Mouse (Mus musculus) heart, embryonic 16.5 days (tissue): ENCODE data around the gene 4930404N11Rik. TPM values are rescaled to one million over a fixed set of nuclear protein-coding genes. Genes with fewer than 3 reads are reported as not detected.

Experiments used
- ATAC-seq: fragments of 200-750 bp; cut with Nextera tagmentation; replicated peaks from 2 replicates; pipeline ENCODE4 v1.8.0; 2017; ENCODE audit warnings: moderate number of reproducible peaks; ENCODE audit not compliant: insufficient read depth, low FRiP score; ENCODE audit errors: extremely low read depth
- H3K27ac ChIP-seq: fragments of 300-500 bp; sonication (generic); 2 replicates; pipeline ENCODE4 v1.5.1; 2014; ENCODE audit warnings: mild to moderate bottlenecking, low read length, control low read depth, moderate library complexity
- H3K27me3 ChIP-seq: fragments of 300-500 bp; sonication (generic); 2 replicates; pipeline ENCODE4 v1.6.1; 2014; ENCODE audit warnings: low read length, mixed read lengths; ENCODE audit not compliant: control insufficient read depth, insufficient read depth
- H3K36me3 ChIP-seq: fragments of 300-500 bp; sonication (generic); 2 replicates; pipeline ENCODE4 v1.6.1; 2014; ENCODE audit not compliant: control insufficient read depth, insufficient read depth
- H3K4me1 ChIP-seq: fragments of 300-500 bp; sonication (generic); 2 replicates; pipeline ENCODE4 v1.6.1; 2014; ENCODE audit warnings: low read length, mixed read lengths; ENCODE audit not compliant: control insufficient read depth, insufficient read depth
- H3K4me2 ChIP-seq: fragments of 300-500 bp; sonication (generic); 2 replicates; pipeline ENCODE4 v1.6.1; 2014; ENCODE audit warnings: low read depth, mild to moderate bottlenecking, control low read depth, low read length
- H3K4me3 ChIP-seq: fragments of 300-500 bp; sonication (generic); 2 replicates; pipeline ENCODE4 v1.5.1; 2014; ENCODE audit warnings: mild to moderate bottlenecking, control low read depth, low read length
- H3K9ac ChIP-seq: fragments of 300-500 bp; sonication (generic); 2 replicates; pipeline ENCODE4 v1.6.1; 2014; ENCODE audit warnings: low read length, control low read depth
- H3K9me3 ChIP-seq: fragments of 300-500 bp; sonication (generic); replicated peaks from 2 replicates; pipeline ENCODE4 v1.6.1; 2016; ENCODE audit warnings: low read length; ENCODE audit not compliant: control insufficient read depth
- WGBS: fragments of 180-500 bp; shearing (Covaris S2); extraction: QIAGEN DNeasy Blood & Tissue Kit; methylation state at CpG from one replicate; pipeline ENCODE4 v1.1.7; 2014; 5-methylcytosine and 5-hydroxymethylcytosine counted together
- polyA plus RNA-seq: library from polyadenylated mRNA; unstranded; fragments of >200 nt; fragmentation: Nextera tagmentation; extraction: Ambion mirVana; gene quantifications from 2 replicates; pipeline ENCODE4 v1.2.1, GENCODE M21; 2015

4930404N11Rik gene
- polyA plus RNA-seq, 1 experiment from 2014 or later, result 1.9 TPM

GRCm38 (mm10) chr10:81404082-81404481 lies 38.5 kb upstream of the 4930404N11Rik start:
- peak overlapping the region; percentile 4; the same call in 1 of the 2 replicates for H3K27ac ChIP-seq
- H3K4me1 ChIP-seq, result peaks cover 54% of the 10 kb centered on the region
- no peaks in the 10 kb centered on the region for H3K9me3 ChIP-seq
- no peak overlapping the region for H3K4me2 ChIP-seq
- no peak for ATAC-seq
- no peak overlapping the region for H3K4me3 ChIP-seq
- WGBS, result 44% methylated on average over 9 of the region's 9 CpGs
- H3K27me3 ChIP-seq, result no peaks in the 10 kb centered on the region
- H3K9ac ChIP-seq, result no peak overlapping the region
- peaks cover 42% of the 10 kb centered on the region for H3K36me3 ChIP-seq

GRCm38 (mm10) chr10:81403511-81403910 lies 37.9 kb upstream of the 4930404N11Rik start:
- peak overlapping the region; percentile 94 for H3K27ac ChIP-seq
- H3K36me3 ChIP-seq, result peaks cover 44% of the 10 kb centered on the region
- no peak overlapping the region for H3K4me2 ChIP-seq
- H3K4me3 ChIP-seq, result no peak overlapping the region
- WGBS, result 77% methylated on average over 10 of the region's 10 CpGs
- peaks cover 51% of the 10 kb centered on the region for H3K4me1 ChIP-seq
- no peaks in the 10 kb centered on the region for H3K9me3 ChIP-seq
- no peak overlapping the region for H3K9ac ChIP-seq
- ATAC-seq, result no peak
- no peaks in the 10 kb centered on the region for H3K27me3 ChIP-seq

GRCm38 (mm10) chr10:81402227-81402765 lies 36.7 kb upstream of the 4930404N11Rik start:
- no peaks in the 10 kb centered on the region for H3K27me3 ChIP-seq
- no peak for ATAC-seq
- peaks cover 47% of the 10 kb centered on the region for H3K36me3 ChIP-seq
- H3K27ac ChIP-seq, result peak overlapping the region; percentile 94
- 34% methylated on average over 7 of the region's 7 CpGs for WGBS
- H3K4me3 ChIP-seq, result peak overlapping the region; percentile 30
- no peaks in the 10 kb centered on the region for H3K9me3 ChIP-seq
- peaks cover 40% of the 10 kb centered on the region for H3K4me1 ChIP-seq
- peak overlapping the region; percentile 54 for H3K4me2 ChIP-seq
- peak overlapping the region; percentile 60 for H3K9ac ChIP-seq

GRCm38 (mm10) chr10:81401521-81402226 lies 36.1 kb upstream of the 4930404N11Rik start:
- 11% methylated on average over 17 of the region's 18 CpGs for WGBS
- Histone ChIP-seq H3K4me2 (peak overlapping the region; percentile 54), H3K27me3 (no peaks in the 10 kb centered on the region), H3K4me1 (peaks cover 34% of the 10 kb centered on the region), H3K9me3 (no peaks in the 10 kb centered on the region), H3K27ac (peak overlapping the region; percentile 94), H3K4me3 (peak overlapping the region; percentile 30), H3K36me3 (peaks cover 47% of the 10 kb centered on the region), H3K9ac (peak overlapping the region; percentile 60; the same call in 1 of the 2 replicates)
- ATAC-seq, result peak; percentile 76

GRCm38 (mm10) chr10:81401205-81401520 lies 35.5 kb upstream of the 4930404N11Rik start:
- WGBS, result 39% methylated on average over 10 of the region's 10 CpGs
- no peak for ATAC-seq
- H3K27me3 ChIP-seq, result no peaks in the 10 kb centered on the region
- H3K9me3 ChIP-seq, result no peaks in the 10 kb centered on the region
- H3K27ac ChIP-seq, result peak overlapping the region; percentile 94
- peaks cover 30% of the 10 kb centered on the region for H3K4me1 ChIP-seq
- no peak overlapping the region for H3K9ac ChIP-seq
- peak overlapping the region; percentile 14; the same call in 1 of the 2 replicates for H3K4me2 ChIP-seq
- H3K36me3 ChIP-seq, result peaks cover 45% of the 10 kb centered on the region
- no peak overlapping the region for H3K4me3 ChIP-seq

GRCm38 (mm10) chr10:81400371-81401204 lies 35.0 kb upstream of the 4930404N11Rik start:
- peaks cover 39% of the 10 kb centered on the region for H3K36me3 ChIP-seq

GRCm38 (mm10) chr10:81399798-81400308 lies 34.2 kb upstream of the 4930404N11Rik start:
- WGBS, result 84% methylated on average over 18 of the region's 18 CpGs
- Histone ChIP-seq H3K9ac (no peak overlapping the region), H3K36me3 (peaks cover 34% of the 10 kb centered on the region), H3K27me3 (no peaks in the 10 kb centered on the region), H3K4me3 (no peak overlapping the region), H3K27ac (no peak overlapping the region), H3K4me2 (no peak overlapping the region), H3K9me3 (no peaks in the 10 kb centered on the region), H3K4me1 (peaks cover 27% of the 10 kb centered on the region)
- no peak for ATAC-seq

More at GRCm38 (mm10) chr10:81400371-81401204, 35.0 kb upstream of the 4930404N11Rik start:
- Histone ChIP-seq H3K4me3 (no peak overlapping the region), H3K27ac (no peak overlapping the region; the same call in 1 of the 2 replicates), H3K9me3 (no peaks in the 10 kb centered on the region), H3K4me2 (peak overlapping the region; percentile 14; the same call in 1 of the 2 replicates), H3K9ac (no peak overlapping the region), H3K27me3 (no peaks in the 10 kb centered on the region), H3K4me1 (peaks cover 27% of the 10 kb centered on the region)
- no peak for ATAC-seq
- WGBS, result 67% methylated on average over 22 of the region's 22 CpGs

- peaks cover 25% of the 10 kb centered on the region for H3K4me1 ChIP-seq
- no peak overlapping the region for H3K4me2 ChIP-seq
- no peaks in the 10 kb centered on the region for H3K27me3 ChIP-seq
- ATAC-seq, result no peak
- H3K9ac ChIP-seq, result no peak overlapping the region
- H3K36me3 ChIP-seq, result peaks cover 28% of the 10 kb centered on the region
- no peaks in the 10 kb centered on the region for H3K9me3 ChIP-seq
- H3K4me3 ChIP-seq, result no peak overlapping the region
- H3K27ac ChIP-seq, result no peak overlapping the region
- WGBS, result 82% methylated on average over 5 of the region's 5 CpGs
Measured at GRCm38 (mm10) chr10:81399296-81399695, 33.7 kb upstream of the 4930404N11Rik start.
